Mouse (Mus musculus) cerebellum, adult 2 months (tissue): ENCODE results near the gene Ppm1n.

ENCODE experiments used
- CTCF ChIP-seq: fragments of 200-500 bp; IDR thresholded peaks from 2 replicates; pipeline ENCODE4 v1.5.1; 2011; ENCODE audit warnings: low read depth, mild to moderate bottlenecking, control low read depth, low read length, moderate library complexity, borderline replicate concordance; ENCODE audit not compliant: insufficient read depth
- POLR2A ChIP-seq: fragments of 200-500 bp; IDR thresholded peaks from 2 replicates; pipeline ENCODE4 v1.6.1; 2011; ENCODE audit warnings: low read length, control low read depth, borderline replicate concordance; ENCODE audit not compliant: insufficient read depth

GRCm38 (mm10) chr7:19327128-19327527 is 47.3 kb upstream of the Ppm1n start:
- TF ChIP-seq POLR2A (peak; percentile 71; the same call in 1 of the 2 replicates), CTCF (no peak)
